Mouse (Mus musculus) spleen, postnatal 10 days (tissue): ENCODE measurements at regions not wholly inside any gene's neighbourhood (a gene's known extent, or its start where the extent isn't known, plus 50 kb on each side); places are given as distances from the start of the nearest gene placed in this dataset.

Experiments
- DNase-seq, 2 experiments: peaks; one replicate each; pipeline ENCODE4 v3.0.0; 2021 to 2022; ENCODE audit warnings: low spot score in 2 of 2

DNA sequence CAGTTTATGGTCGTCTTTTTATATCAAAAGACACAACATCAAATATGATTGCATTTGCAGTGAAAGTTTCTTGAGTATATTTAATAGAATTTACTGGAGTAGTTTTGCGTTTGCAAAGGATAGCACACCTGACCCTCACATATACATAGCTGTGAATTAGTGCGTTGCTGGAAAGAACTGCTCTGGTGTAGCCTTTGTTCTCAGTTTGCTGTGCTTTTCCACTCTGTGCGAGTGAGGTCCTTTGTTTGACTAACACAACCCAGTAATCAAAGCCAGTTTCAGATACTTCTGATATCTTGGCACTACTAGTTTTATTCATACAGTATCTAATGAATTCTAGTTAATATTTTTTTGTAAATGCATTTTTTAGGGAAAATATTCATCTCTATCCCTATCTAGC, 84.7 kb downstream of the Trim52 start:
- no peak for DNase-seq

DNA sequence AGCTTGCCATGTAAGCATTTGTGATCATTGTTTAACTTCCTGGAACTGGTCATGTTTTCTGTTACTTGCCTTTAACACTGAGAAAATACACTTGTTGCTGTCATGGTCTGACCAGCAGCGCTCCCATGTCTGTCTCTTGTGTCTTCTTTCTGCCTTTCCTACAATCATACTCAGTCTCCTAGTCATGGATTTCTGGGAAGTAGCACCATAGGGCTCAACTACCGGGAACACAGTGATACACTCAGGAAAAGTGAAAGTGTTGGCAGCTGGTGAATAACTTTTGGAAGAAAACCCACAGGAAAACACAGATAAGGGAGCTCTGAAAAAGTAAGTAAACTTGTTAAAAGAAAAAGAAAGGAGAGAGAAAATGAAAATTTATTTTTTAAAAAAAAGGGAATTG, 87.6 kb downstream of the Trim52 start:
- DNase-seq: no peak

DNA sequence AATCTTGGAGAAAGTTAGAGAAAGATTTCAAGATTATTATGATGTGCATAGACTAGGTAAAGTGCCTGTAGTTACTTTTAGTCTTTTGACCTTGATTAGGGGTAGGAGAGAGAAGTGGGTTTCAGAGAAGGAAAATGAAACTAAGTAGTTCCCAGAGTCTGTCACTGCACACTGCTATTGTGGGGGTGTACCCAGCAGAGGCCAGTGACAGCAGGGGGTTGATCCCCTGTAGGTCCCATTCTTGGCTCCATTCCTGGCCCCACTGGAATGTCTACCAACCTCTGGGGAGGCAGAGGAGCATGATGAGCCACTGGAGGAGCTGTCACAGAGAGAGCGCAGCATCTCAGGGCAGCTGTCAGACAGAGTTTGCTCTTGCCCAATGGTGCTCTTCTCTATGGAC, 88.1 kb downstream of the Trim52 start:
- no peak for DNase-seq

DNA sequence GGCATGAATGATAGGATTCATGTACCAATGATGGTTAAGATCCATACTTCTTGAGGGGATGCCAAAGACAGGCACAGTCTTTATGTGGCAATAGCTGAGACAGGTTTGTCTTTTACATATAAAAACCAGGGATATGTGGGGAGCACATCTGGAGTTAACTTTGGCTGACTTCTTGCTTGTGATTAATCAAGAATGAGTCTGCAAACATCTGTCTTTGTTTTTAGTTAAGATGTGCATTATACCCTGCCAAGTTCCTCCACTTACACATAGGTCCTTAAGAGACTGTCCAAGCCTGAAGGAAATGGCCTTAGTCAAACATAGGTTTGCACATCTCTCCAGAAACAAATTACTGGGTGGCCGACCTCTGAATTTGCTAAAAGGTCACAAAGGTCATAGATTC, 91.8 kb downstream of the Trim52 start:
- no peak for DNase-seq

DNA sequence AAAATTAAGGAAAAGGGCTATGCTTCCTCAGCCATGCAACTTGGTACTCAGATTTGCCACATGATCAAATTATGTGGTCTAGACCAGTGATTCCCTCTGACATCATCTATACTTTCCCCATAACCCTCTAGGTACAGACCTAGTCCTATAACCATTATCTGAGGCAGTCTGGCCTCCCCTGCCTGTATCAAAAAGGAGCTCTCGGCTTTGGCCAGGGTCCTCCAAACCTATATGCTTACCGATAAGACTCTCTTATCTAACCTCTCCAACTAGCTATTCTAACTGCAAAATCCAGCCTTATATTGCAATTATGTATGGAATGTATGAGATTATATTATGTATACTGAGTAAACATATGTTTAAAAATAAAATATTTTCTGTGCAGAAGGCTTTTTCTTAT, 93.1 kb downstream of the Trim52 start:
- DNase-seq: no peak

DNA sequence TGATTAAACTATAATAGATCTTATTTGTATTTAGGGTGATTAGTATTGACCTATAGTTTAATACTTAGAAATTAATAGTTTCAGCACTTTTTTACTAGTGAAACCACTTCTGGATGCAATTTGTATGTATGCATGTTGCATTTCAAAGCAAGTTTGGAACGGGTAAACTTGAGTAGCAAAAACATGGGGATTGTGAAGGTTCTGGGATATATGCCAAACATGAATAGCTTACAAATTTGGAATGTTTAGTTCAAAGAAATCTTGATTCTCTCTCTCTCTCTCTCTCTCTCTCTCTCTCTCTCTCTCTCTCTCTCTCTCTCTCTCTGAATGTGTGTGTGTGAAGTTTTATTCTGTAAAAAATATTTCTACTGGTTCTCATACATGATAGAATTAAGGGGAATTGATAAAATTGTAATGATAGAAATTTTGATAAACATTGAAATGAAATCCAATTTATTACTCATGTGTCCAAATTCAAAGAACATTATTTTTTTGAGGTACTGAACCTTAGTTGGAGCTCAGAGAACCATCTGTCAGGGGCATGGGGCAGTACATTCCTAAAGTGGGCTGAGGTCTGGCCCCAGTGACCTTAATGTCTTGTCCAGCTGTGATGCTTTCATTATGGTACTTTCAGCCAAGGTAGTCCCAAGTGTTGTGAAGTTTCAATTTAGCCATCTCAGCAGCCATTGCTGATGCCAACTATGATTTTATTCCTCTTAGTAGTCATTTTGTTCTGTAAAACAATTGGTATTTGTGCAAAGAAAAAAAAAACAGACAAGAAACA, 93.7 kb downstream of the Trim52 start:
- DNase-seq: no peak

DNA sequence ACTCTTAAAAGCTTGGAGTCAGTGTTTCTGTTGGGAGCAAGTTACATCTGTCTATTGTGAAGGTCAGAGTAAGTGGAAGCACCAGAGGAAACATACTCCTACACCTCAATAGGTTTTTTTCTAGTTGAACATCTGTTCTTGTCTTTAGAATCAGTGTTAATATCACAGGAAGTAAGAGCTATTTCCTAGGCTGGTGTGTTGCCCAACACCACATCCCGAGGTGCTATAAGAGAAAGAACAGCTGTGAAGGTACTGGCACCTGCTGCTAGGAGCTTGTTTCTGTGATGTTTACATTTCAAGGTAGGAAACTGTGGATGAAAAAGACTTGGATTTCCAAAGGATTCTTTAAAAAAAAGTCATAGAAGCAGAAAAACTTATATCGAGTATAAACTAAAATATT, 105.1 kb downstream of the Trim52 start:
- DNase-seq: no peak

DNA sequence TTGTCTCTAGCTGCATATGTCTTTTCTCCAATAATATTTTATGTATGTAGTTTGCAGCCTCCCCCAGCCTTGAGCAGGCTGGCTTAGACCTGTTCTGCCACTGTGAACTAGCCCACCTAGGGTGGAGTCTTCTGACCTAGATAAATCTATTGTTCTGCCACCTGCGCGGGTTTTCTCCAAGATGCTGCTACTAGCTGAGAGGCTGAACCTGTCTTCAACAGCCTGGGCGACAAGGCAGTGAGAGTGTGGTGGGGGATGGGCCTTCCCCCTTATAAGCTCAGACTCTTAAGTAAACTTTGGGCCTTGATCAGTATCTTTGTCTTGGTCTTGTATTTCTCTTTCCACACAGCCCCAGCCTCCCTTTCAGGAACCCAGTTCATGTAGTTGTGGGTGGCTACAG, 111.7 kb downstream of the Trim52 start:
- no peak for DNase-seq

DNA sequence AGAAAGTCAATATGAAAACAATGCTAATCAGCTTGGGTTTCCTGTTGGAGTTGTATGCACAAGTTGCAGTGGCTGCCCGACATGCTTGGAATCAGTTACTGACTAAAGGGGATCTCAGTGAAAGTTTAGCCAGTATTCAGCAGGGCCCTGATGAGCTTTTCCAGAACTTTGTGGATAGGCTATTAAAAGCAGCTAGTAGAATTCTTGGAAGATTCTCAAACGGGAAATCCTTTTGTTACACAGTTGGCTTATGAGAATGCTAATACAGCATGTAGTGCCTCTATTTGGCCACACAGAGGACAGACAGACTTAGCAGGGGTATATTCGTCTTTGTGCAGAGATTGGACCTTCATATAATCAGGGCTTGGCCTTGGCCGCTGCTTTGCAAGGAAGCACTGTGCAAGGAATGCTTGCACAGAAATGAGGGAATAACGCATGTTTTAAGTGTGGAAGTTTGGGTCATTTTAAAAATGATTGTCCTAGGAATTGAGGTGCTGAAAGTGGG, 113.3 kb downstream of the Trim52 start:
- DNase-seq: no peak

DNA sequence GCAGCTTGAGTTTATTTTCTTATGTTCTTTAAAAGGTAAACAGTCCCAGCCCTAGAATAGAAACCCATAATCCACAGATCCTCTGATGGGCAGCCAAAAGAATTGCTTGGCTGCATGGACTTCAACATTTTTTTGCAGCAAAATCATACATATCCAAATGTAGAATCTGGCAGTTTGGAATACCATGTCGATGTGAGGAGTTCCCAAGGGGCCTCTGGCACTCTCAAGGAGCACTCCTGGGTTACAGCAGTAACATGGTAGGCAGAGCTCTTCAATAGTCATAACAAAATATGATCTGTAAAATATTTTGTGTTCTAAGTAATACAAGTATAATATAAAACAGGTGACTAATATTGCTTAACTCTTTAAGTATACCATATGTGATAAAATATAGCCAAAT, 119.4 kb downstream of the Trim52 start:
- DNase-seq: no peak

DNA sequence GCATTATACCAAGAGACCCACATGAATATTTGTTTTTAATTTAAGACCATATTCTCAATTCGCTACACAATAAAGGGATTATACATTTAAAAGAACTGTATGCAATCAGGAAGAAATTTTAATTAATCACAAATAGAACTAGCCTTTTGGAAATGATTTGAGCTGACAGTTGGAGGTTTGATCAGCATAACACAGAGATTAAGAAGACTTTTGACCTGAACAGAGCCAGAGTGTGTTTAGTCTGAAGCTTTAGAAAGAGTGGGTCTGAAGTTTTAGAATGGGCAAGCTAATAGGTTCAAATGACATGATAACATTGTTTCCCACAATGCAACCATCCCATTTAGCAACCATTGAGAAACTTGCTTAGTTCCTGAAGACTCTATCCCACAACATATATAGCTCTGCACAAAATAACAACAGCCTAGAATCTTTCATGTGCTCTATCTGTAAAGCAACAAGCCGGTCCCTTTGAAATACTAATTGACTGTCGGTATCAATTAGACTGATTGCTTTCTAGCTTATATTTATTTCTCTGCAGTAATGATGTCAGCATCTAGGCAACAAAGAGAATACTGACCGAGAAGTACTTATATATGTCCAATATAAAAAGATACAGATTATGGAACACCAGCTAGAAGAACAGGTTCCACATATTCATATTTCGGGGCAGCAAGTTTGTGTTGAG, 135.9 kb downstream of the Trim52 start:
- no peak for DNase-seq

DNA sequence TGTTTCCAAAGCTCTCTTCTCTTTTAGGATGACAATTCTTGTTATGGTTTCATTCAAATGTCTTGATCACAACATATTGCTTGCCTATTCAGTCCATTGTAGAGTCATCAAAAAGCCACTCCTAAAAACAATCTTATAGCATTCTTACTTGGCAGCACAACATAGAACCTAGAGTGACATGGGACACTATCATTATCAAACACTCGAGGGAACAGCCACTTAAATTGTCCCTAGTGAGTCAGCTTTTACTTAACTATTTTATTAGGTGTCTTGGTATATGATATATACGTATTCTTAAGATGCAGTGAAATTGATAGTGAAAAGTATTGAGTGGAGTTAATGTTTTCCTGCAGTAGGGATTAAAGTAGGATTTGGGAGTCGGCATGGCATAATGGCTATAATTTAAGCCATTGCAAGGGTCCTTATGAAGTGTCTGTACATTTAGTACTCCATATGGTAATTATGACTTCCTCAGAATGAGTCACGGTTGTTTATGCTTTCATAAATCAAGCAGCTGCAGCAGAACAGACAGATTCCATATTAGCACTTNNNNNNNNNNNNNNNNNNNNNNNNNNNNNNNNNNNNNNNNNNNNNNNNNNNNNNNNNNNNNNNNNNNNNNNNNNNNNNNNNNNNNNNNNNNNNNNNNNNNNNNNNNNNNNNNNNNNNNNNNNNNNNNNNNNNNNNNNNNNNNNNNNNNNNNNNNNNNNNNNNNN, 153.6 kb downstream of the Trim52 start:
- DNase-seq: no peak

DNA sequence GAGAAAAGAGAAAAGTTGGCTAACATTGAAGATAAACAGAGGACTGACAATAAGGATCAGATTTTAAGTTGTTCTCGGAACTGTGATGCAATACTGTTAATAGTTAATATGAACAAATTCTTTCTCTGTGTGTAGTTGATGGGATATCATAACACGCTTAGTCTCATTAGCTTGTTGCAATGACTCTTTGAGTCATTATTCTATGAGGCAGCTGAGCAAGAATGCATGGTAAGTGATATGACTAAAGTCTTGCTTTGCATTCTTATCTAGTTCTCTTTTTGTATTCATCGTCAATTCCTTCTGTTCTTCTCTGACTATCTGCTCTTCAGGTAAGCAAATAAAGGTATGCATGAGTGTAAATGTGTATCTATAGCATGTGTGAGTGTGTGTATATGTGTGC, 159.3 kb downstream of the Trim52 start:
- DNase-seq: no peak

DNA sequence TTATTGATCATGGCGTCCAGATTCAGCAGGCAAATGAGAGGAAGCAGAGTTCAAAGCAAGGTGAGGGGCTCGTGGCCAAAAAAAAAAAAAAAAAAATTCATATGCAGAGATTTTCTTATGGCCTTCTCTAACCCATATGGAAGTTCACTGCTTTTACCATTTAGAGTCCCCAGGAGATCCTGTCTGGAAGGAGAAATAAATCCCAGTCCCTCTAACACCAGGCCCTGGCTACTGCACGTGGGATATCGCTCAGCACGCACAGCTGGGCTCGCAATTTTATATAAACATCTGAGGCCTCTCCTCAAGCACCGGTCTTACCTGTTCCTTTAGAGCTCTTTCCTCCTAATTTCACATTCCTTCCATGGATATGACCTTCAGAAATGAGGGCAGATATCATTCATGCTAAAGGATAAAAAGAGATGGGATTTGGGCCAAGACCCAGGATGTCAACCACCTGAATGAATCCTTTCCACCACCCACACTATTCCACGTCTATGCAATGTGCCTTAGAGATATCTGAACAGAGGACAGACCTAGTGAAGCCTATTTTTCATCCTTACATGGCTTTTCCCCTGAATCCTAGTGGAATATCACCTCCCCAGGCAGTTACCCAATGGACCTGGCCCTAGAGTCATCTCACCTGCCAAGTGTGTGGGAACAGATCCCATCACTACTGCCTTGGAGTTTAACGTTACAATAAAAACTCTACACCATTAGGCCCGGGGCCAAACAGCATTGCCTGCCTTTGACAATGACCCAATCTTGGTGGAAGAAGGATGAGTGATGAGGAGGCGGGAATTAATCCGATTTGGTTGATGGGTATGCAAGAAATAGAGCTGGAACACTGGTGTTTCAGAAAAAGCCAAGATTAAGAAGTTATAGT, 161.9 kb downstream of the Trim52 start:
- DNase-seq: no peak

DNA sequence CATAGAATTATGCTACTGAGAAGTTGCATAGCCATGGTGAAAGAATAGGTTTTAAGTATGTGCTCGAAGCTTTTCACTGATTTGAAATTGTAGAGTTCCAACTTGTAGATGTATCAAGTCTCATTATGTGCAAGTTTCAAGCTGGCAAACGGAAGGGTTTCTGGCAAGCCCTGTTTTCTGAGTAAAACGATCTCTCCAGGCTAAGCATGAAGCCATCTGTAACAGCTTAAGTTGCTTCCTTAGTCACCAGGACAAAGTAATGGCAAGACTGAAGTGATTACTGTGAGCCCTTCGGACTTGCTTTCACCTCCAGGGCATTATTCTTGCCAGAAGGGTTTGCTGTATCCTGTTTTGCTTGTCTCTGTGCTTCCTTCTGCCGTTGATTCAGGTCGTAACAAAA, 163.7 kb downstream of the Trim52 start:
- no peak for DNase-seq

DNA sequence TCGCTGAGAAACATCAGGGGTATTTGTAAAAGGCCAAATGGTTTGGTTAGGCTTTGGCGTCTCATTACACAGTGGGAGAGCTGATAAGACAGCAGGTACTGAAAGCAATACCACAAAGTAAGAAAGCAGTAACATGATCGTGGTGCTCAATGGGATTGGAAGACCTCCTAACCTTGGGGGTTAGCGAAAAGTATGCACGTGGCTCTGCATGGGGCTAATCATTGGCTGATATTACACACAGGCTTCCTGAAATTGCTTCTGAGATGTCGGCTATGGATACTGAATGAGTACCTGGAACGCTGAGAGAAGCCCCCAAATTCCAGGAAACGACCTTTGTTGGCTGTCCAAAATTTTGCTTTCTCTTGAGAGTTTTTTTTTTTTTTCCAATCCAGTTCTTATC, 207.6 kb downstream of the Trim52 start:
- no peak for DNase-seq

DNA sequence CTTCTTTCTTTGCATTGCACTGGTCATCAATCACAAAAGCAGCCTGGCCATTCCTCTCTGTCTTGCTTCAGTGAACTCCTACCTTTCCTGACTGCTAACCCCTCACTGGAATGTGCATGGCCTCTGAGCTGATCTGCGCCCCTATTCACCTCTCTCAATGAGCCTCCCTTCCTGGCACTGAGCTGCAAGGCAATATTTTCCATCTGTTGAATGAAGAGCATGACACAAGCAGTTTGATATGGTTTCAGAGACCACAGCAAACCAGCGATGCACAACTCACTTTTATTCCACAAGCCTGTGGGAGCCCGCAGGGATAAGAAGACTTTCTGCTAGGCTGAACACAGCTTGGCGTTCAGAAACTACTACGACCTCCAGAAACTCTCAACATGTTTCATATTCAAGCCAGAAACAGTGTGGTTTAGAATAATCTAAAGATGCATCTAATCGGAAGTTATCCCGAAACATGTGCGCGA, 208.1 kb downstream of the Trim52 start:
- DNase-seq: no peak

DNA sequence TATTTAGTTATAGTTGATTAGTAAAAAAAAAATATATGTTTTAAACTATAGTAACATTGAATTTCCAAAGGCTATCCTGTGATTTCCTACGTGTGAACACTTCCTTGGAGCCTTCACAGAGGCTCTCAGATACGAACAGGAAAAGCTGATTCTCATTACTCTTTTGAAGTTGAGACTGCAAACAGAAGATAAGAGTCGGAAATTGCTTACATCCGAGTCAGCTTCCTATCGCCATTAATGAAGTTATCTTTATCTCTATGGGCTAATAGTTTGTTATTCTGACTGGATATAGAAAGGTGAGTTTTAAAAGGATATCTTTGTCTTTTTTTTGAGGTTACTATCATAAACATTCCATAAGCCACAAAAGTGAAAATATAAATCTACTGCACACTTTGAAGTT, 212.8 kb downstream of the Trim52 start:
- no peak for DNase-seq

DNA sequence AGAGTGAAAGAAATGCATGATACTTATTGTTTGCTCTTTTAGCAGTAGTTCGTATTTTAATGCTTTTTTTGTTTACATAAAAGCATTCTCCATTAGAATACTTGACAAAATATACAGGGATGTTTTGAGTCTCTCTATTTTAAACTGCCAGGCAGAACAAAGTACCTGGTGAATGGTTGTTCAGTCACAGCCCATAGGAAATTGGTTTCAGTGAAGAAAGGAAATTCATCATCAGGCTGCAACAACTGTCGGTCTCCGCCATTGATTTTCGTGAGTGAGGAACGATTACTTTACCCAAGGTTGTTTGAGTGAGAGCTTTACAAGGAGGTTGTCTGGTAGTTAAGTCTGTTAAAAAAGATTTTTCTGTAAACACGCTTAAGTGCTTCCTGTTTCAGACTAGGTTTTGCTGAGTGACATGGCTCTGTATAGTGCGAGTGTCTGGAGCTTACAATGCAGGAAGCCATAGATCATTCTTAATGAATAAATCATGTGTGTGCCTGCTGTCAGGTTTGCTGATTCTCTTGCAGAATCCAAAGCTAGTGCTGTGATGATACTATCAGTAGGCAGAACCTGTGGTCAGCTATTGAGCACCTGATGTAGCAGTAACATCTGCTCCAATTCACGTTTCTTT, 221.8 kb downstream of the Trim52 start:
- no peak for DNase-seq

DNA sequence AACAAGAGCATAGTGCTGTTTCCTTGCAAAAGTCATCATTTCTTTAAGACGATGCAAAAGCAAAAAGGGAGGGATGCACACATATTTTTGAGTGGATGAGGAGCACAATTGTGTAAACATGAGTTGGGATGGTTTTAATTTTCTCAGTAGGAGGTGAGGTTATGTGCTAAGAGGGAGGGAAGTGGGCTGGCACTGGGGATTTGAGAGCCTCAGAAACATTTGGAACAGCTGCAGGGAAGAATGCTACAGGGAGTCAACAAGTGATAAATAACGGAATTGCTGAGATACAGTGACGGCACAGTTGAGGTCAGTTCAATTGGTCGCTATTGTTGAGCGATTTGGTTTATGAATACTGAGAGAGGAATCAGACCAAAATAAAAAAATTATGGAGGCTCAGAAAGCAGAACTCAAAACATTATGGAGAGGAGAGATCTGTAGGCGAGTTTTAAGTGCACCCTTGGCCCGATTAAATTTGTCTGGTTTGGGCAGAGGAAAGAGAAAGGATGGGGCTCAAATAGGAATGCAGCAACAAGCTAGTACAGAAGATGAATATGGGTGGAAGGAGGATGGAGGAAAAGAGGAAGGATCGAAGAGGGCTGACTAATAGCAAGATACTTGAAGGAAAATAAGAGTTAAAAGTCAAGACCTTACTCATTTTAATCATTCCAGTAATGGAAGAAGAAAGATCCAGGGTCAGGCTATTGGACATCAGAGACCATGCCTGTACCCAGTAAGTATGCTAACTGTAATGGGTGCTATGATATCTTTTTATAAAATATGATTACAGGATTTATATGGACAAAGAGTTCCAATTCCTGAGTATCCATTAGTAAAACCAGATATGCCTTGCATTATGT, 259.0 kb downstream of the Trim52 start:
- DNase-seq: no peak
